Mouse (Mus musculus) lung, postnatal 0 days (tissue): ENCODE results near the gene Srebf1. TPM values are rescaled to one million over a fixed set of nuclear protein-coding genes. Genes with fewer than 3 reads are reported as not detected.

ENCODE experiments used
- ATAC-seq: fragments of 200-750 bp; cut with Nextera tagmentation; 2 replicates; pipeline ENCODE4 v1.8.0; 2017; ENCODE audit warnings: moderate library complexity
- DNase-seq: peaks from one replicate; pipeline ENCODE4 v3.0.0-alpha.2; 2016; ENCODE audit warnings: low spot score
- H3K27ac ChIP-seq: fragments of 300-500 bp; sonication (generic); 2 replicates; pipeline ENCODE4 v1.5.1; 2014; ENCODE audit warnings: antibody characterized with exemption, mild to moderate bottlenecking, low read length, mixed read lengths
- H3K27me3 ChIP-seq: fragments of 300-500 bp; sonication (generic); replicated peaks from 2 replicates; pipeline ENCODE4 v1.6.1; 2014; ENCODE audit warnings: low read length, mixed read lengths; ENCODE audit not compliant: insufficient read depth
- H3K36me3 ChIP-seq: fragments of 300-500 bp; sonication (generic); 2 replicates; pipeline ENCODE4 v1.6.1; 2014; ENCODE audit warnings: low read length, mixed read lengths; ENCODE audit not compliant: insufficient read depth
- H3K4me1 ChIP-seq: fragments of 300-500 bp; sonication (generic); 2 replicates; pipeline ENCODE4 v1.6.1; 2014; ENCODE audit warnings: antibody characterized with exemption, low read depth, low read length, mixed read lengths; ENCODE audit not compliant: insufficient read depth
- H3K4me2 ChIP-seq: fragments of 300-500 bp; sonication (generic); replicated peaks from 2 replicates; pipeline ENCODE4 v1.6.1; 2014; ENCODE audit warnings: low read depth, mild to moderate bottlenecking, low read length, moderate library complexity, mixed read lengths
- H3K4me3 ChIP-seq: fragments of 300-500 bp; sonication (generic); 2 replicates; pipeline ENCODE4 v1.5.1; 2014; ENCODE audit warnings: low read depth, low read length
- H3K9ac ChIP-seq: fragments of 300-500 bp; sonication (generic); replicated peaks from 2 replicates; pipeline ENCODE4 v1.6.1; 2014; ENCODE audit warnings: low read depth, mild to moderate bottlenecking
- H3K9me3 ChIP-seq: fragments of 300-500 bp; sonication (generic); 2 replicates; pipeline ENCODE4 v1.6.1; 2016; ENCODE audit warnings: low read length, mixed read lengths
- CTCF ChIP-seq: IDR thresholded peaks from 2 replicates; pipeline ENCODE4 v1.5.1; 2016; ENCODE audit warnings: antibody characterized with exemption, mild to moderate bottlenecking
- EP300 ChIP-seq: IDR thresholded peaks from 2 replicates; pipeline ENCODE4 v1.6.1; 2016; ENCODE audit warnings: antibody characterized with exemption, mild to moderate bottlenecking, control low read depth
- WGBS: fragments of 180-500 bp; shearing (Covaris S2); extraction: QIAGEN DNeasy Blood & Tissue Kit; methylation state at CpG from one replicate; pipeline ENCODE4 v1.1.7; 2014; 5-methylcytosine and 5-hydroxymethylcytosine counted together
- polyA plus RNA-seq: library from polyadenylated mRNA; unstranded; fragments of >200 nt; fragmentation: Nextera tagmentation; extraction: Ambion mirVana; gene quantifications from 2 replicates; pipeline ENCODE4 v1.2.1, GENCODE M21; 2015

Srebf1 gene
- polyA plus RNA-seq, 1 experiment from 2014 or later = 70.1 TPM

GRCm38 (mm10) chr11:60257696-60258095, 35.3 kb upstream of the Srebf1 start:
- Histone ChIP-seq H3K9ac (no peak overlapping the region), H3K4me1 (no peaks in the 10 kb centered on the region; the same call in 1 of the 2 replicates), H3K36me3 (peaks cover 16% of the 10 kb centered on the region; the same call in 1 of the 2 replicates), H3K4me3 (no peak overlapping the region), H3K27me3 (no peaks in the 10 kb centered on the region), H3K27ac (no peak overlapping the region), H3K4me2 (no peak overlapping the region), H3K9me3 (no peaks in the 10 kb centered on the region)
- 83% methylated on average over 2 of the region's 2 CpGs for WGBS
- ATAC-seq = no peak
- TF ChIP-seq CTCF (no peak), EP300 (no peak)
- DNase-seq = no peak

DNA sequence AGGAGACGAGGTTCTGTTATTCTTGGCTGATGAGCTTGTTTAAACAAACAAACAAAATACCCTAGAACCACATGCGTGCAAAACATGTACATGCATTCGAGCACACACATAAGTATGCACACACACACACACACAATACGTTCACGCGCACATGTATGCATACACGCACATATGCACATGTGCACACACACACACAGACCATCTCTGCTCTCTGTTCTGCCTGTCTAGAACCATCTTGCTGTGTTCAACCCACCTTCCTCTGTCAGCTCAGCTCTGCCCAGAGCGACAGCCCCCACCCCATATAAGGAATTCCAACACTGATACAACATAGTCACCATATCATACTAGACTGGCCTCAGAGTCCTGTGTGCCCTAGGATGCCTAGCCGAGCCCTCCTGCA, 34.3 kb upstream of the Srebf1 start:
- WGBS = 74% methylated on average over 9 of the region's 9 CpGs
- H3K9ac ChIP-seq = no peak overlapping the region
- TF ChIP-seq CTCF (no peak), EP300 (no peak)
- no peaks in the 10 kb centered on the region for H3K27me3 ChIP-seq
- H3K4me1 ChIP-seq = no peaks in the 10 kb centered on the region; the same call in 1 of the 2 replicates
- H3K9me3 ChIP-seq = no peaks in the 10 kb centered on the region
- H3K4me3 ChIP-seq = no peak overlapping the region
- peaks cover 13% of the 10 kb centered on the region; the same call in 1 of the 2 replicates for H3K36me3 ChIP-seq
- ATAC-seq = no peak
- no peak overlapping the region for H3K4me2 ChIP-seq
- no peak for DNase-seq
- H3K27ac ChIP-seq = no peak overlapping the region

GRCm38 (mm10) chr11:60256176-60256681, 33.8 kb upstream of the Srebf1 start:
- ATAC-seq (no peak; the same call in 1 of the 2 replicates), DNase-seq (peak; percentile 30)
- Histone ChIP-seq H3K9ac (no peak overlapping the region), H3K27me3 (no peaks in the 10 kb centered on the region), H3K4me3 (no peak overlapping the region), H3K9me3 (no peaks in the 10 kb centered on the region), H3K4me2 (no peak overlapping the region), H3K36me3 (peaks cover 13% of the 10 kb centered on the region; the same call in 1 of the 2 replicates), H3K4me1 (no peaks in the 10 kb centered on the region; the same call in 1 of the 2 replicates), H3K27ac (no peak overlapping the region)
- no peak for TF ChIP-seq EP300
- TF ChIP-seq CTCF = no peak
- 42% methylated on average over 6 of the region's 6 CpGs for WGBS

DNA sequence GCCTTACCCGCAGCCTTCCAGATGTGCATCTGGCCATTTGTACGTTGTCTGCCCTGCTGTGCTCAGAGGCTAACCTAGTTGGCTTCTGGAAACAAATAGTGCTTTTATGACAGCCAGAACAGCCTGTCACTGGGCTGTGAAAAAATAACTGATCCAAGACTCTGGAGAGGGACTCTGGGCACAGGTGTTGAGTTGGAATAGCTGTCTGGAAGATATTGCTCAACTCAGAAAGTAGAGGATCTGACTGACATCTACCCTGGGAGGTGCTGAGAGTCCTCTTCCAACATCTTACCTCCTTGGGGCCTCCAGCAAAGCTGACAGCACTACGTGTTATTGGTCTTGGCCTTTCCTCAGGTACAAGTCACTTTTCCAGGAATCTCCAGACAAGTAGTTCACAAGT, 33.3 kb upstream of the Srebf1 start:
- Histone ChIP-seq H3K4me2 (no peak overlapping the region), H3K27me3 (no peaks in the 10 kb centered on the region), H3K36me3 (peaks cover 13% of the 10 kb centered on the region; the same call in 1 of the 2 replicates), H3K27ac (no peak overlapping the region), H3K4me1 (no peaks in the 10 kb centered on the region; the same call in 1 of the 2 replicates), H3K9me3 (no peaks in the 10 kb centered on the region), H3K4me3 (no peak overlapping the region), H3K9ac (no peak overlapping the region)
- no peak for ATAC-seq
- no peak for DNase-seq
- 83% methylated on average over 3 of the region's 3 CpGs for WGBS
- TF ChIP-seq CTCF = no peak
- no peak for TF ChIP-seq EP300

DNA sequence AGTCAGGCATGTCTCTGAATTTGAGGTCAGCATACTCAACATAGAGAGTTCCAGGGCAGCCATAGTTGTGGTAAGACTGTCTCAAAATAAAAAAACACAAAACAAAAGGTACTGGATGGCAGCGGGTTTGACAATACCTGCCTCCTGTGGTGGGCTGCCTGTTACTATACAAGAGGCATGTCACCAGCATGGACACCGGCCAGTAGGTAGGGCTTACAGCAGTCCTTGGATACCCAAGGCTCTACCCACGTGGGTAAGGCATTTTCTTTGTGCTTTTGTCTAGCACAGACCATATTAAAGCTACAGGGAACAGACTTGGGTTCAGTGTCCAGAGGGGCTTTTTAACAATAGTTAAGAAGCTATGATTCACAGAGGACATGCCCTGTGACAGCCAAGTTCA, 32.8 kb upstream of the Srebf1 start:
- no peaks in the 10 kb centered on the region for H3K27me3 ChIP-seq
- H3K27ac ChIP-seq = no peak overlapping the region
- DNase-seq (no peak), ATAC-seq (no peak)
- no peak for TF ChIP-seq CTCF
- TF ChIP-seq EP300 = no peak
- H3K9ac ChIP-seq = no peak overlapping the region
- H3K4me3 ChIP-seq = no peak overlapping the region
- 92% methylated on average over 3 of the region's 3 CpGs for WGBS
- H3K4me2 ChIP-seq = no peak overlapping the region
- no peaks in the 10 kb centered on the region for H3K9me3 ChIP-seq
- peaks cover 13% of the 10 kb centered on the region; the same call in 1 of the 2 replicates for H3K36me3 ChIP-seq
- H3K4me1 ChIP-seq = no peaks in the 10 kb centered on the region; the same call in 1 of the 2 replicates

DNA sequence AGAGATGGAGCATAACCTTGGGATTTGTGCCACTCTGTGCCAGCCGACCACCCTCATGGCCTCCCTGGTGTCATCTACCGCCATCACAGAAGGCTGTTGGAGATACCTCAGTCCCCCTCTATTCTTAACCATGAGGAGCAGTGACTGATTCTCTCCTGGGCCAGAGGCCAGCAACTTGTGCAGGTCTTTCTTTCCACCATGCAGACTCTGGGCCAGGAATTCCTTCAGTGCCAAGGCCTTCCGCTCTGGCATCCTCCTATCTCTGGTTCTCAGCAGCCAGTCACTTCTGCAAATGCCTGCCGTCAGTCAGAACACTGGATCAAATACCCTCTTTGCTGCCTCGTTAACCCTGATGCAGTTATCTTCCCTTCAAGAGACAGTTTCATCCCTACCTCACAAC, 31.9 kb upstream of the Srebf1 start:
- H3K36me3 ChIP-seq = peaks cover 13% of the 10 kb centered on the region; the same call in 1 of the 2 replicates
- no peak overlapping the region for H3K4me2 ChIP-seq
- H3K9ac ChIP-seq = no peak overlapping the region
- no peak overlapping the region for H3K4me3 ChIP-seq
- ATAC-seq (no peak), DNase-seq (no peak)
- no peaks in the 10 kb centered on the region; the same call in 1 of the 2 replicates for H3K4me1 ChIP-seq
- WGBS = 77% methylated on average over 5 of the region's 5 CpGs
- TF ChIP-seq EP300 = no peak
- TF ChIP-seq CTCF = no peak
- no peaks in the 10 kb centered on the region for H3K9me3 ChIP-seq
- no peak overlapping the region for H3K27ac ChIP-seq
- no peaks in the 10 kb centered on the region for H3K27me3 ChIP-seq
